Mouse (Mus musculus) lung, postnatal 0 days (tissue): Measurements from ENCODE around the gene Nedd9.

Experiments
- CTCF ChIP-seq: IDR thresholded peaks from 2 replicates; pipeline ENCODE4 v1.5.1; 2016; ENCODE audit warnings: antibody characterized with exemption, mild to moderate bottlenecking
- EP300 ChIP-seq: IDR thresholded peaks from 2 replicates; pipeline ENCODE4 v1.6.1; 2016; ENCODE audit warnings: antibody characterized with exemption, mild to moderate bottlenecking, control low read depth

DNA sequence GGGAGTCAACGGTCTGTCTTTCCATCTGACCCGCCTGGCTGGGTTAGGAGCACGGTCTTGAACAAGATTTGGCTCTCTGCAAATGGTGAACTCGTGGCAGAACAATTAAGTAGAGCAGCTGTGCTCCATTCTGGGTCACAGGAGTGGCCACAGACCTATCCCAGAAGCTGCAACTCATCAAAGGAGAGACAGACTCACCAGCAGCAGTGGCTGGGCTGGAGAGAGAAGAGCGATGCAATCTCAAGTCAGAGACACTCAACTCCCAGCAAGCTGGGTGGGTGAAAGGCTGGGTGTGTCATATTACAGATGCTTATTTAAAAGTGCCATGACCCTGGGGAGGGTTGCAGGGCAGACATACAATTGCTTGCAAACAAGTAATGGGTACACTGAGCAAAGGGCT, 50.4 kb downstream of the Nedd9 start:
- no peak for TF ChIP-seq EP300
- no peak for TF ChIP-seq CTCF
